Mouse (Mus musculus) urinary bladder, postnatal 4 days (tissue): ENCODE results near the gene Clk2.
"Not testable (repeated sequence)": the region's sequence is repeated elsewhere in the genome, so short reads cannot be mapped to it uniquely, and the experiment has no call there.

ENCODE experiments used
- DNase-seq, 2 experiments: peaks; one replicate each; pipeline ENCODE4 v3.0.0; 2021 to 2022; ENCODE audit warnings: low spot score in 2 of 2

The Clk2 gene

GRCm38 (mm10) chr3:89188478-89188875 is 23.9 kb downstream of the Clk2 start:
- no peak for DNase-seq

- no peak for DNase-seq
Observed at GRCm38 (mm10) chr3:89190436-89190835, 25.8 kb downstream of the Clk2 start.

GRCm38 (mm10) chr3:89193351-89193750 is 28.8 kb downstream of the Clk2 start:
- no peak for DNase-seq

GRCm38 (mm10) chr3:89193853-89194252 is 29.3 kb downstream of the Clk2 start:
- DNase-seq, result no peak

GRCm38 (mm10) chr3:89195979-89196877 is 31.6 kb downstream of the Clk2 start:
- peak; percentile 88 to 93 for DNase-seq

GRCm38 (mm10) chr3:89199839-89200238 is 35.2 kb downstream of the Clk2 start:
- no peak for DNase-seq

GRCm38 (mm10) chr3:89202253-89203141 is 37.9 kb downstream of the Clk2 start, which contains the start of gene Gba:
Gene Gba (plus strand): TSS chr3:89202928.
- DNase-seq, result peak; percentile 75 to 87

- DNase-seq, result no peak
Observed at GRCm38 (mm10) chr3:89203142-89203514, 38.5 kb downstream of the Clk2 start.

- no peak for DNase-seq
Observed at GRCm38 (mm10) chr3:89206079-89206478, 41.5 kb downstream of the Clk2 start.

GRCm38 (mm10) chr3:89206695-89207094 is 42.1 kb downstream of the Clk2 start:
- no peak for DNase-seq

- no peak for DNase-seq
Observed at GRCm38 (mm10) chr3:89208075-89208657, 43.6 kb downstream of the Clk2 start.

GRCm38 (mm10) chr3:89208736-89209135 is 44.1 kb downstream of the Clk2 start:
- DNase-seq, result no peak

GRCm38 (mm10) chr3:89209731-89210130 is 45.1 kb downstream of the Clk2 start:
- no peak for DNase-seq

- DNase-seq, result no peak
Observed at GRCm38 (mm10) chr3:89210162-89210561, 45.6 kb downstream of the Clk2 start.

GRCm38 (mm10) chr3:89210731-89211130 is 46.1 kb downstream of the Clk2 start:
- DNase-seq, result no peak

GRCm38 (mm10) chr3:89213803-89214530 is 49.4 kb downstream of the Clk2 start:
- peak; percentile 93 to 96 for DNase-seq

- DNase-seq, result no peak
Observed at GRCm38 (mm10) chr3:89214681-89215411, 50.3 kb downstream of the Clk2 start, which contains the start of gene Thbs3. Gene Thbs3 (plus strand): TSS chr3:89215180.

- DNase-seq, result peak; percentile 62 to 86
Observed at GRCm38 (mm10) chr3:89215853-89216252, 51.3 kb downstream of the Clk2 start.

GRCm38 (mm10) chr3:89216407-89216806 is 51.8 kb downstream of the Clk2 start:
- DNase-seq, result not testable (repeated sequence)

- DNase-seq, result no peak
Observed at GRCm38 (mm10) chr3:89218271-89218670, 53.7 kb downstream of the Clk2 start.

- DNase-seq, result no peak
Observed at GRCm38 (mm10) chr3:89219546-89219945, 55.0 kb downstream of the Clk2 start.
